Comparison of ENCODE assay signal across 23 mouse cellular contexts in the genomic region with DNA sequence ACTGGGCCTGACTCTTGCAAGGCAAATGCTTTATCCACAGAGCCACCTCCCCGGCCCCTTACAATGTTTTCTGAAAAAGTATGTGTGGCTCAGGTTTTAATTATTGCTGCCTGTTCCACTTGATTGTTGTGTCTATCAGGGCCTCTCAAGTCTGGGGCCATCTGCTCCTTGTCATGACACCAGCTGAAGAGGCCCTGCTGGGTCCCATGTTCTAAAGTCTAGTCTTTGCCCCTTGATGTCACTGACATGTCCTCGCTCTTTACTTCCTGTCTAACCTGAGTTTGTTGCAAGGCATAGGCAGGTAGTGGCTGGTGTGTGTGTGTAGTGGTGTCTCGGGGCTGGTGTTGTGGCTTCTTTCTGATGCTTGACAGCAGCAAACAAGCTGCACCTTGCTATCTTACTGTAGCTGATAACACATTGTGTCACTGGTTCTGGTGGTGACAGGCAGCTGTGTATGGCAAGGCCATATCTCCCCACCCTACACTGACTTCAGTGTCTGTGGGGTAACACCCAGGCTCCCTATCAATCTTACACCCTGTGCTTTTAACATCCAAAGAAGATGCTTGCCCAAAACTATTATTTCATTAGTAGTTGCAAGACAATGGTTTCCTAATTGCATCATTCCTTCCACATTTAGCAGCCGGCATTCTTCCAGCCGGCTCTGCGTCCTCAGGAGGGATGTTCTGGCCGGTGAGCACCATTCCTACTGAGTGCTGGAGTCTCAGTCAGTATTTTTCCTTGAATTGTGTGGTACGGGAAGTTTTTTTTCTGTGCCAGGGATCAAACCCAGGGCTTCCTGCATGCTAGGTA. TPM values are rescaled to one million over a fixed set of nuclear protein-coding genes. Genes with fewer than 3 reads are reported as not detected.
DNase-seq lines count a peak whose midpoint lies in the region; ATAC-seq lines count a peak whose summit lies in the region.
"Had no signal": no experiment of that assay in that cellular context is flagged by ENCODE, and none has a peak within 500 bp of the region (broad histone marks: within the 10 kb centered on the region; RNA-seq: fewer than 3 reads in every experiment).

No protein-coding gene starts in this region.

- no peak for ATAC-seq in forebrain, embryonic 14.5 days
- ATAC-seq in forebrain, embryonic 11.5 days (replicated peaks; ENCODE audit: low FRiP score), result no peak
- peak; percentile 74 for ATAC-seq in heart, embryonic 14.5 days (ENCODE audit: insufficient number of reproducible peaks, insufficient read depth, low FRiP score, low read depth)
- no peak for ATAC-seq in hindbrain, embryonic 13.5 days (ENCODE audit: low FRiP score)
- ATAC-seq: CD4-positive, CD25-positive, alpha-beta regulatory T cell, adult 4 months; forebrain, embryonic 16.5 days; hindbrain, postnatal 0 days; midbrain, embryonic 15.5 days had no signal

- H3K4me1 ChIP-seq in forebrain, embryonic 14.5 days (ENCODE audit: control insufficient read depth, insufficient read depth, low read length), result peaks cover 3% of the 10 kb centered on the region; the same call in 1 of the 2 replicates
- H3K4me1 ChIP-seq in forebrain, embryonic 11.5 days (replicated peaks; ENCODE audit: control insufficient read depth, insufficient read depth, low read length), result no peaks in the 10 kb centered on the region
- peaks cover 40 to 53% of the 10 kb centered on the region in 2 experiments for H3K4me1 ChIP-seq in heart, embryonic 14.5 days (ENCODE audit: control insufficient read depth in 2 of 2, insufficient read depth in 2 of 2, low read length in 2 of 2)
- peaks cover 5% of the 10 kb centered on the region for H3K4me1 ChIP-seq in hindbrain, embryonic 13.5 days (replicated peaks)
- H3K4me1 ChIP-seq: midbrain, embryonic 15.5 days had no signal

- H3K27me3 ChIP-seq in forebrain, embryonic 14.5 days (replicated peaks; ENCODE audit: control insufficient read depth, insufficient read depth, low read length), result no peaks in the 10 kb centered on the region
- no peaks in the 10 kb centered on the region for H3K27me3 ChIP-seq in forebrain, embryonic 11.5 days (ENCODE audit: control insufficient read depth, insufficient read depth, low read length)
- H3K27me3 ChIP-seq in heart, embryonic 14.5 days (ENCODE audit: control insufficient read depth, insufficient read depth, low read length), result peaks cover 35% of the 10 kb centered on the region
- peaks cover 19% of the 10 kb centered on the region; the same call in 1 of the 2 replicates for H3K27me3 ChIP-seq in hindbrain, embryonic 13.5 days
- H3K27me3 ChIP-seq: midbrain, embryonic 15.5 days had no signal

- no peaks in the 10 kb centered on the region for H3K9me3 ChIP-seq in forebrain, embryonic 14.5 days (replicated peaks; ENCODE audit: control insufficient read depth, low read length)
- H3K9me3 ChIP-seq in forebrain, embryonic 11.5 days (ENCODE audit: control insufficient read depth, low read length), result no peaks in the 10 kb centered on the region
- 0 out of 2 replicates have a peak, but pooled peaks cover 4% of the 10 kb centered on the region for H3K9me3 ChIP-seq in heart, embryonic 14.5 days (ENCODE audit: control insufficient read depth, low read length)
- H3K9me3 ChIP-seq in hindbrain, embryonic 13.5 days, result no peaks in the 10 kb centered on the region
- H3K9me3 ChIP-seq: G1E; limb, embryonic 13.5 days; midbrain, embryonic 15.5 days had no signal

- H3K4me3 ChIP-seq in forebrain, embryonic 14.5 days (ENCODE audit: low read depth, low read length), result no peak overlapping the region
- H3K4me3 ChIP-seq in forebrain, embryonic 11.5 days (ENCODE audit: low read depth, low read length), result no peak overlapping the region
- no peak overlapping the region for H3K4me3 ChIP-seq in heart, embryonic 14.5 days (ENCODE audit: control insufficient read depth in 1 of 2, insufficient read depth in 1 of 2, low read depth in 1 of 2, low read length in 2 of 2)
- no peak overlapping the region for H3K4me3 ChIP-seq in hindbrain, embryonic 13.5 days
- H3K4me3 ChIP-seq: limb, embryonic 13.5 days; midbrain, embryonic 15.5 days had no signal

- WGBS in forebrain, embryonic 14.5 days, result 75% methylated on average over 8 of the region's 8 CpGs
- 78% methylated on average over 8 of the region's 8 CpGs for WGBS in forebrain, embryonic 11.5 days
- WGBS in heart, embryonic 14.5 days, result 9% methylated on average over 8 of the region's 8 CpGs
- 82% methylated on average over 8 of the region's 8 CpGs for WGBS in hindbrain, embryonic 13.5 days

- H3K4me2 ChIP-seq in forebrain, embryonic 14.5 days (ENCODE audit: low read length), result no peak overlapping the region
- H3K4me2 ChIP-seq in forebrain, embryonic 11.5 days (ENCODE audit: low read depth, low read length, severe bottlenecking), result no peak overlapping the region
- H3K4me2 ChIP-seq in heart, embryonic 14.5 days (ENCODE audit: low read length), result peak overlapping the region; percentile 24; the same call in 1 of the 2 replicates
- H3K4me2 ChIP-seq in hindbrain, embryonic 13.5 days, result no peak overlapping the region
- H3K4me2 ChIP-seq: limb, embryonic 13.5 days; midbrain, embryonic 15.5 days had no signal

- peak; percentile 15 for DNase-seq in forebrain, embryonic 14.5 days (ENCODE audit: low spot score)
- no peak for DNase-seq in forebrain, embryonic 11.5 days (ENCODE audit: low spot score)
- peak; percentile 61 to 69 for DNase-seq in heart, adult 18-20 months
- DNase-seq in heart, postnatal 4 days, result peak; percentile 50
- no peak for DNase-seq in lung, postnatal 36 days
- no peak for DNase-seq in spleen, postnatal 14 days (ENCODE audit: low spot score in 2 of 2)
- DNase-seq: cerebellum, postnatal 25 days; kidney, adult 2 months; kidney, postnatal 25 days; layer of hippocampus, adult 9-11 months; retina, postnatal 1 day; right cerebral cortex, postnatal 4 days; thymus, adult 18-20 months had no signal

- no peaks in the 10 kb centered on the region for H3K36me3 ChIP-seq in forebrain, embryonic 14.5 days (ENCODE audit: control insufficient read depth, insufficient read depth, low read length)
- H3K36me3 ChIP-seq in forebrain, embryonic 11.5 days (ENCODE audit: control insufficient read depth, insufficient read depth, low read length), result no peaks in the 10 kb centered on the region
- no peaks in the 10 kb centered on the region for H3K36me3 ChIP-seq in heart, embryonic 14.5 days (ENCODE audit: control insufficient read depth, insufficient read depth, low read length)
- no peaks in the 10 kb centered on the region for H3K36me3 ChIP-seq in hindbrain, embryonic 13.5 days
- H3K36me3 ChIP-seq: G1E; limb, embryonic 13.5 days; midbrain, embryonic 15.5 days had no signal

- H3K9ac ChIP-seq in forebrain, embryonic 14.5 days (ENCODE audit: low read length), result no peak overlapping the region
- no peak overlapping the region for H3K9ac ChIP-seq in forebrain, embryonic 11.5 days (ENCODE audit: low read length)
- no peak overlapping the region for H3K9ac ChIP-seq in heart, embryonic 14.5 days (ENCODE audit: low read length)
- H3K9ac ChIP-seq in hindbrain, embryonic 13.5 days, result no peak overlapping the region
- H3K9ac ChIP-seq: limb, embryonic 13.5 days; liver, embryonic 14.5 days; midbrain, embryonic 15.5 days had no signal

- no peak overlapping the region for H3K27ac ChIP-seq in forebrain, embryonic 14.5 days (ENCODE audit: low read depth, low read length)
- no peak overlapping the region for H3K27ac ChIP-seq in forebrain, embryonic 11.5 days (ENCODE audit: low read depth, low read length)
- H3K27ac ChIP-seq in heart, embryonic 14.5 days (replicated peaks in 1 of 2; ENCODE audit: control insufficient read depth in 1 of 2, insufficient read depth in 1 of 2, low read depth in 2 of 2, low read length in 2 of 2), result peak overlapping the region; percentile 53 to 78
- no peak overlapping the region for H3K27ac ChIP-seq in hindbrain, embryonic 13.5 days
- H3K27ac ChIP-seq: hindbrain, postnatal 0 days; limb, embryonic 13.5 days; liver, embryonic 14.5 days; midbrain, embryonic 15.5 days had no signal

RNA-seq across cellular contexts. Expression of gene Hmcn2, which starts 27.7 kb away (rescaled TPM):
- polyA plus RNA-seq in forebrain, embryonic 14.5 days (2014; fragmentation: Nextera tagmentation; extraction: Ambion mirVana), result 0.17 and 0.27 TPM in 2 replicates
- 0.09 TPM in 1 of 2 replicates, not detected in the other for polyA plus RNA-seq in forebrain, embryonic 11.5 days (2014; fragmentation: Nextera tagmentation; extraction: Ambion mirVana)
- total RNA-seq in heart, adult 18-20 months (2021), result 1 to 10 TPM; 6.1 to 7.3 TPM
- polyA plus RNA-seq in heart, embryonic 14.5 days (2014; fragmentation: Nextera tagmentation; extraction: Ambion mirVana), result 0.73 and 0.86 TPM in 2 replicates
- 1 to 10 TPM; 1.7 to 2.9 TPM for total RNA-seq in heart, postnatal 4 days (2021)
- polyA plus RNA-seq in hindbrain, embryonic 13.5 days (2015; fragmentation: Nextera tagmentation; extraction: Ambion mirVana), result 0.12 and 0.19 TPM in 2 replicates
- total RNA-seq: neutrophil, adult 5-6 weeks had no signal
- polyA plus RNA-seq: G1E had no signal

Comparison
In these comparisons a context has a peak if more than half of its experiments do, and no peak if none do; other contexts are left out.
1. DNase-seq: peak in forebrain, embryonic 14.5 days (single experiment), heart, adult 18-20 months (2 of 2) and heart, postnatal 4 days (single experiment); none in forebrain, embryonic 11.5 days (single experiment), lung, postnatal 36 days (single experiment) and spleen, postnatal 14 days (0 of 2).
2. H3K27ac ChIP-seq: peak in heart, embryonic 14.5 days (2 of 2); none in forebrain, embryonic 14.5 days (single experiment), forebrain, embryonic 11.5 days (single experiment) and hindbrain, embryonic 13.5 days (single experiment).